Mouse (Mus musculus): ENCODE results near the gene Arel1.

Arel1 gene

DNA sequence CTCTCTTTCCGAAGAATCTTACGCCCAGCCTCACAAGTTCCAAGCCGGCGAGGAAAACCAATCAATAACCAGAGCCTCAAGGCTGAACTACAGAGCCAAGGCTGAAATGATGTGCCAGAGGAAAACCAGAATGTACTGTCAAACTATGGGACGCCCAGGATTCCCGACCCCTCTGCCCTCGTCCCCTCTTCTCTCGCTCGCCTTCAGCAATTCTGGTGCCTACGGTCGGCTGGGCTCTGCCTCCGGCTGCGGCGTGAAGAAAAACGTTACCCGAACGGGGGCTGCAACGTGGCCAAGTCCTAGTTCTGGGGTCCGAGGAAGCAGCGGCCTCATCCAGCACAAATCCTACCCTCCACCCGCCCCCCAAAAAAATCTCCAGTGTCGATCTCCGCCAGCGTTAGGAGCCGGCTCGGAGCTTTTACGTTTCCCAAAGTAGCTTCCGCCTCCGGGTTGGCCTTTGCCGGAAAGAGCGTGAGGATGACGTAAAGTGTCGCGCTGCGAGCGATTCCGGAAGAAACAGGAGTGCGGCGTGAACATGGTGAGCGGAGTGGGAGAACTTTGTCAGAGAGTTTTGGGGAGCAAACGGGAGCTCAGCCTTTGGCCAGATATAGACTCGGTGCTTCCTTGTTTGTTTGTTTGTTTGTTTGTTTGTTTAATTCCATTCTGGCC lies at the start of gene Arel1, which contains the start of gene Fcf1:
Arel1 (minus strand) TSS at position 473 of the 669 bp plus-strand sequence.
Fcf1 (plus strand) TSS at position 470 of the 669 bp plus-strand sequence.
- peak; percentile 95 for DNase-seq (ENCODE audit: low read depth, low spot score)

DNA sequence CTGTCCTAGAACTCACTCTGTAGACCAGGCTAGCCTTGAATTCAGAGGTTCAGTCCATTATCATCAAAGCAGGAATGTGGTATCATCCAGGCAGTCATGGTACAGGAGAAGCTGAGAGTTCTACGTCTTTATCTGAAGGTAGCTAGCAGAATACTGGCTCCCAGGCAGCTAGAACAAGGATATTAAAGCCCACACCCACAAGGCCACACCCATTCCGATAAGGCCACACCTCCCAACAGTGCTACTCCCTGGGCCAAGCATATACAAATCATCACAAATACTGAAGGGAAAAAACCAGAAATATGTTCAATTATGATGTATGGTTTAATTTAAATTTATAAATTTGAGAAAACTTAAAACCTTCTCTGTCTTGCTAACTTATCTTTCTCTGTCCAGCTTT lies 41.5 kb upstream of the Arel1 start:
- DNase-seq (ENCODE audit: low read depth, low spot score): peak; percentile 36

DNA sequence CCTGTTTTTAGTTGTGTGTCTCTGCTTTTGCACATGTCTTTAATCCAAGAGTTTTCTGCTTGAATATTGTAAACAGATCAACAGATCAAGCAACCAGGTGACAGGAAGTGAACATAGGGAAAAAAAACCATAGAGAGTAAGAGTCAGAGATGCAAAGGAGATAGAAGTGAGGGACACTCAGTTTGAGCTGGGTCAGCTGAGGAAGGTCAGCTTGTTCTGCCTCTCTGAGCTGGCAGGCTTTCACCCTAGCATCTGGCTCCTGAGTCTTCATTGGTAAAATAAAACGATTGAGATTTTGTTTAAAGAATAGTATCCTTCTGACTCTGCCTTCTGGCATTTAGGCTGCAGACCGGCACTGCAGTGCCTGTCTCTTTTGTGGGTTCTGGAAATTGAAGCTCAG lies 39.8 kb upstream of the Arel1 start:
- DNase-seq (ENCODE audit: low read depth, low spot score): no peak

DNA sequence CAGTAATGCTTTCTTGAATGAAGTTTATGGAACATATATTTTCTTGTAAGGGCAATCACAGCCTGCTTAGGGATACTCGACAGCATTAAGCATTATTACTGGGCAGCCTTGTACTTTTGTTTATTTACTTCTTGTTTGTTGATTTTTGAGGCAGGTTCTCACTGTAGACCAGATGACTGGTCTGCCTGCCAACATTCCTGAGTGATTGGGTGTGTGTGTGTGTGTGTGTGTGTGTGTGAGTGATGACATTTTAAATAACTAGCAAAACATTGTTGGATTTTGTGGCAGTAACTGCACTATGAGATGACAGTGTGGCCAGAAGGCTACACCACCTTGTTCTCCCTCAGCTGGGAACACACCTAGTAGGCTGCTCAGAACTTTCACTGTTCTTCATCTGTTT lies 39.1 kb upstream of the Arel1 start:
- DNase-seq (ENCODE audit: low read depth, low spot score): no peak

DNA sequence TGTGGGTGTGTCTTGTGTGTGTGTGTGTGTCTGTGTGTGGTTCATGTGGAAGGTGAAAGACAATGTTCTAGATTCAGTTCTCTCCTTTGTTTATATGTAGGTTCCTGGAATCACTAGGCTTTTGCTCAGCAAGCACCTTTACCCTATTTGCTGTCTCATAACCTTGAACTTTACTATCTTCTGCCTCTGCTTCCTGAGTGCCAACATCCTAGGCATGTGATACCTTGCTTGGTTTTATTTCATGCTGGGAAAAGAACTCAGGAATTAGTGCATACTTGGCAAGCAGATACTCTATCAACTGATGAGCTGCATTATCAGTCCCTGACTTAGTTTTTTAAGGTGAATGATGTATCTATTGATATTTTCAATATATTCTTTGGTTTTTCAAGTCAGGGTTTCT lies 36.3 kb upstream of the Arel1 start:
- no peak for DNase-seq (ENCODE audit: low read depth, low spot score)

DNA sequence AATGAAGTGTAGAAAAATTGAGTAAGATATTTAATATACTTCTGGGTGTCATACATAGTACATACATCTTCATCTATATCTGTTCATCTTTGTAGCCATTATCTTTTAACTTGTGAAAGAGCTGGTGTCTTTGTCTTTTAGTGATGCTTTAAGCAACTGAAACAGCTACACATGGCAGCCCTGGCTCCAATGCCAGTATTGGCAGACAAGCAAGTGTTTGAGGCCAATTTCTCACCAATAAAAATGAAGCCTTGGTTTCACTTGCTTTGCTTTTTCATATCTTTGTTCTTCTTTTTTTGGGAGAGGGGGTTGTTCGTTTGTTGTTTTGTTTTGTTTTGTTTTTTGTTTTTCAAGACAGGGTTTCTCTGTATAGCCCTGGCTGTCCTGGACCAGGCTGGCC lies 35.5 kb upstream of the Arel1 start:
- no peak for DNase-seq (ENCODE audit: low read depth, low spot score)

DNA sequence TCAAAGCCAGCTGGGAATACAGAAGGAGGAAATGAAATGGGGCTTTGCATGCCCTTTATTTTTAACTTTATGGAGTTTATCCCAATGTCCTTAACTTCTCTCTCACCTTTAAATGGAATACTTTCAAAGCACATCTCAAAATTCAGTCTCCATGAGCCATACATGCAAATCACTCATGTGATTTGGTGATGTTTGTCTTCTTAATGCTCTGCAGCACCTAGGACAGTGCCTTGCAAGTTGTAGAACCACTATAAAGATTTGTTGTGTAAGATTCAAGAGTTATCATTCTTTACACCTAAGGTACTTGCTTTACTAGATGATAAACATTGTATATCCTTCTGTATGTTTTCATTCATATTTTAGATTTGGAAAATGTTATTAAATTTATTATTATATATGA lies 28.4 kb upstream of the Arel1 start:
- DNase-seq (ENCODE audit: low read depth, low spot score): no peak

DNA sequence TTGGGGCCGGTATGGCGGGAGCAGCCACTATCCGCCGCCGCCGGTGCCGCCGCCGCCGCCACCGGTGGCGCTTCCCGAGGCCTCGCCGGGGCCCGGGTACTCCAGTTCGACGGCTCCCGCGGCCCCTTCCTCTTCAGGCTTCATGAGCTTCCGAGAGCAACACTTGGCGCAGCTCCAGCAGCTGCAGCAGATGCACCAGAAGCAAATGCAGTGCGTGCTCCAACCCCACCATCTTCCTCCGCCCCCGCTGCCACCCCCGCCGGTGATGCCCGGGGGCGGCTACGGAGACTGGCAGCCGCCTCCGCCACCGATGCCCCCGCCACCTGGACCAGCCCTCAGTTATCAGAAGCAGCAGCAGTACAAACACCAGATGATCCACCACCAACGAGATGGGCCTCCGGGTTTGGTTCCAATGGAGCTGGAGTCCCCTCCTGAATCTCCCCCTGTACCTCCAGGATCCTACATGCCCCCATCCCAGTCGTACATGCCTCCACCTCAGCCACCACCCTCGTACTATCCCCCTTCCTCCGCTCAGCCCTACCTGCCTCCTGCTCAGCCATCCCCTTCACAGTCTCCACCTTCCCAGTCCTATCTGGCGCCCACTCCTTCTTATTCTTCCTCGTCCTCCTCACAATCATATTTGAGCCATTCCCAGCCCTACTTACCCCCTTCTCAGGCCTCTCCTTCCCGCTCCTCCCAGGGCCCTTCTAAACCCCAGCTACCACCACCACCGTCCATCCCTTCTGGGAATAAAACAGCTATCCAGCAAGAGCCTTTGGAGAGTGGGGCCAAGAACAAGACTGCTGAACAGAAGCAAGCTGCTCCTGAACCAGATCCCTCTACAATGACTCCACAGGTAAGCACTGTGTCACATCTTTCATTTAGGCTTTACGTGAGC lies 26.1 kb upstream of the Arel1 start:
- peak; percentile 37 for DNase-seq (ENCODE audit: low read depth, low spot score)

DNA sequence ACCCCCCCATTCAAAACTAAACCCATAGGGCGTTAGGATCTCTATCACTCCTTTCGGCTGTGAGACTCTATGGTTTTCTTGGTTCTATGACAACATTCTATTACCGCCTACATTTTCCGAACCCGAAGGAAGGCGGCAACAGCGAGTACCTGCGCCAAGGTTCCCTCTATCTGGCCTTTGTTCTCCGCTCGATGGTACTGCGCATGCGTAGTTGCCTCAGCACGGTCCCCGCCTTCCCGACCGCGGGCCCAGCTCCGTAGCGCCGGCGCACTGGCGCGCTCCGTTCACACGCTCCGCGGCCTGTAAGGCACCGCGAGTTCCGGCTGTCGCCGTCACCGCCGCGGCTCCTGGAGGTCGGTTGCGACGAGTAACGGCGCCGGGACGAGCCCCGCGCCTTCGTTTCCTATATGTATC lies 25.4 kb upstream of the Arel1 start, which contains the start of gene Ylpm1:
Ylpm1 (plus strand) TSS at position 239 of the 414 bp plus-strand sequence.
- DNase-seq (ENCODE audit: low read depth, low spot score): peak; percentile 97

DNA sequence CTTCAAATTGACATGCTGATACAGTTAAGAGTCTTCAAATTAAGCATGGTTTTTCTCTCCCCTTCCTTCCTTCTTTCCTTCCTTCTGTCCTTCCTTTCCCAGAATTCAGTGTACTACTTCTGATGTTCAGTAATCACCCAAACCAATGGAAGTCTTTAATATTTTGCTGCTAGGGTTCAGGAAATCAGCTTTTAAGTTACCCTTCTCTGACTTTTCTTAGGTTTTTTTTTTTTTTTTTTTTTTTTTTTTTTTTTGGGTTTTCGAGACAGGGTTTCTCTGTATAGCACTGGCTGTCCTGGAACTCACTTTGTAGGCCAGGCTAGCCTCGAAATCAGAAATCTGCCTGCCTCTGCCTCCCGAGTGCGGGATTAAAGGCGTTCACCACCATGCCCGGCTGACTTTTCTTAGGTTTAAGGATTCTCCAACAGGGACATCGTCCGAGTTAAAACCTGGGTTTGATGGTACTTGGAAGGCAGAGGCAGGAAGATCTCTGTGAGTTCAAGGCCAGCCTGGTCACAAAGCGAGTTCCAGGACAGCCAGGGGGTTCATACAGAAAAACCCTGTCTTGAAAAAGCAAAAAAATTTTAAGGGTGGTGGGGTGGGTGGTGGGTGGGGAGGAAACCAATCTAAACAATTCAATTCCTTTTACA lies 24.5 kb upstream of the Arel1 start:
- no peak for DNase-seq (ENCODE audit: low read depth, low spot score)

DNA sequence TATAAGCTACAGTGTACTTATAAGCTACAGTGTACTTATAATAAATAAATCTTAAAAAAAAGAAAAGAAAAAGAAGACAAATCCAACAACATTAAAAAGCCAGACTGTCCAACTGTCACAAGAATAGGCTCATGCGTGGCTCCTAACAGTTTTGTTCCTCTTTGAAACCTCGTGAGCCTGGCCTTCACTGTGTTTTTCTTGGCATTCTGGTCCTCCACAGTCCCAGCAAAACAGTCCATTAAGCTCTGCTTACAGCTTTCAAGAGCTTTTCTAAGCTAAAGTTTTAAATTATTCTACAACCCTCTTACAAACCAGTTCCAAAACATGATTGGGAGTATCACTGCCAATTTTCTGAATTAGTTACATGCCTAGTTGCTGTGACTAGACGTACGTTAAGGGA lies 18.8 kb upstream of the Arel1 start:
- no peak for DNase-seq (ENCODE audit: low read depth, low spot score)

DNA sequence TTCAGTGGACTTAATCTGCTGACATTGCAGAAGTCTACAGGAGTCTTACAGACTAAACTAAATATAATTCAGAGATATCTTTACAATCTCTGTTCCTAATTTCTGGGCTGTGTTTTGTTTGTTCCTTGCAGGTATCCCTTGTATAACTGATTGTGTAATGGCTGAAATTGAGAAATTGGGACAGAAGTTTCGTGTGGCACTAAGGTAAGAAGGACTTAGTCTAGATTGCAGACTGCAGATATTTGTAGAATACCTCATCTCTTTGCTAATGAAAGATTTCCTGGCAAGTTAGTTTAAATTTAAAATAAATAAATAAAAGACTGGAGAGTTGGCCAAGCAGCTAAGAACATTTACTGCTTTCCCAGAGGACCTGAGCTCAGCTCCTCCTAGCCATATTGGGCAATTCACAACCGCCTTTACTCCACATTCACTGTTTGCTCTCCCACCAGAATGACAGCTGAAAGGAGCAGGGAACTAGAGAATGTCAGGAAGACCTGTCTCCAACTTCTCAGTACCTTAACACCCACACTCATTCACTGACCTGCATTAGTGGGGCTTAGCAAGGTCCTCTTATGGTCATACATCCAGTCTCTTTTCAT lies 8.7 kb upstream of the Arel1 start:
- DNase-seq (ENCODE audit: low read depth, low spot score): no peak

DNA sequence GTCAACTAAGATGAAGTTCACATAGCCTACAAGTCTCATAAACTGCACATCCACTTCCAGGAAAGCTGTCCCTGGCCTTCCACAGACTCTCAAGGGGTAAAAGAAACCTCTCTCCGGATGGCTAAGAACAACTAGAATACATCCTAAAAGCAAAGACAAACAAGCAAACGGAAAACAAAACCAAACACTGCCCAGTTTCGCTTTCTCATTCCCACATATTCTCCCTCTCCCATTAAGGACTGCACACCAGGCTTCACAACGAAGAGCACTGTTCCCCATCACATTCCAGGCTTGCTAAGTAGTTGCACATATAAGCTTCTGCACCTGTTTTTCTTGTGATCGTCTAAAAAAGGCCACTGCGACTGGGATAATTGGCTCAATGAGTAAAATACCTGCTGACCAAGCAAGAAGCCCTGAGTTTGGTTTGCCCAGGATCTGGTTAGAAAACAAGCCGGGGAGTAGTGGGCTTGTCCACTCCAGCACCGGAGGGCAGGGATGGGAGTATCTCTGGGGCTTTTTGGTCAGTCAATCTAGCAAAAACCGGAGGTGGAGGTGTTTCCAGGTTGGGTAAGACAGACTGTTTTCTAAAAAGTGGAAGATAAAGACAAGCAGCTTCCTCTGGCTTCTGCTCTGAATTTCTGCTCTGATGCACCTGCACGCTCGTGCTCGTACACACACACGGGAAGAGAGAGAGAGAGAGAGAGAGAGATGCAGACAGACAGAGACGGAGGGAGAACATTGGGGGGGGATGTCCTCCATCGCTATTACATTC lies 858 bp downstream of the Arel1 start:
- DNase-seq (ENCODE audit: low read depth, low spot score): peak; percentile 10

DNA sequence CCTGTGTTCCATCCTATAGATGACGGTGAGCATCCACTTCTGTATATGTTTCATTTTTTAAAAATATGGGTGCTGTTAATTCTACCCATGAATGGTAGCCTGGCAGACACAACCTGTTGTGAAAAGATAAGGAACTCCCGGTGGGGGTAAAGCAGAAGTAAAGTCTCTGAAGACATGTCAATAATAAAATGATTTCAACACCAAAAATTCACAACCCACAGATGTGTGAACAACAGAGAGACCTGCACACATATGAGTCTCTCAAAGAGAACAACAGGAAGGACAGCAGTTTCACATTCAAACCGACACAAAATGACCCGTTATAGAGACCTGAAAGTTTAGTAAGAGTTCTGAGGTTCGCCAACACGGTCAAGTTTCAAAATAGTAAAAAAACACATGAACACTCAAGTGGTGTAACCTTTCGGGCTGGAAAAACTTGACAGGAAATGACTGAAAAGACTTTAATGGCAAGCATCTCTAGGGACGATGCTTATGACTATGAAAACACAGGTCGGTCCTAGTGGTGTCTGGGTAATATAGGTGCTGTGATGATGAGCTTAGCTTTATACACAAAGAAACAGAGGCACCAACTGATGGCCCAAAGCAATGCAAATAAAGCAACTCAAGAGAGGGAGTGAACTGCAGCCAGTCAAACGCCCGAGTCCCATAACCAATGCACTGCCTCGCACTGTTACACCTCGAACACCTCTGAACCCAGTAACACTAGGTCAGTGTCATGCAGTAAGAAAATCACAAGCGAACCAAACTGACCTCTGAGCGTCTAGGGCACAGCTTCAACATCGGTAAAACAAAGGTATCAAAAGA lies 1.7 kb downstream of the Arel1 start:
- no peak for DNase-seq (ENCODE audit: low read depth, low spot score)

DNA sequence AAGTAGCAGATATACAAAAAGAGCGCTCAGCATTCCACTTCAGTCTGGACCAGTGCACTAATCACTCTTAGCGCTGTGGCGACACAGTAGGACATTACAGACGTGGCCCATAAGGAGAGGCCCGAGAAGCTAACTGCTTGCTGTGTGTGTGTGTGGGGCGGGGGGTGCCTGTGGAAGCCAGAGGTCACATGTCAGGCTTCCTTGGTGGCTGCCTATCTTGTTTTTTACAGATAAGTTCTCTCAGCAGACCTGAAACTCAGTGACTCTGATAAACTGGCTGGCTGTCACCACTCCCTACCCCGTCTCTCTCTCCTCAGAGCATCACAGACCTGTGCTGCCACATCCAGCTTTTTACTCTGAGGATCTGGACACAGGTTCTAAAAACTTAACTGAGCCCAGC lies 8.1 kb downstream of the Arel1 start:
- DNase-seq (ENCODE audit: low read depth, low spot score): no peak

DNA sequence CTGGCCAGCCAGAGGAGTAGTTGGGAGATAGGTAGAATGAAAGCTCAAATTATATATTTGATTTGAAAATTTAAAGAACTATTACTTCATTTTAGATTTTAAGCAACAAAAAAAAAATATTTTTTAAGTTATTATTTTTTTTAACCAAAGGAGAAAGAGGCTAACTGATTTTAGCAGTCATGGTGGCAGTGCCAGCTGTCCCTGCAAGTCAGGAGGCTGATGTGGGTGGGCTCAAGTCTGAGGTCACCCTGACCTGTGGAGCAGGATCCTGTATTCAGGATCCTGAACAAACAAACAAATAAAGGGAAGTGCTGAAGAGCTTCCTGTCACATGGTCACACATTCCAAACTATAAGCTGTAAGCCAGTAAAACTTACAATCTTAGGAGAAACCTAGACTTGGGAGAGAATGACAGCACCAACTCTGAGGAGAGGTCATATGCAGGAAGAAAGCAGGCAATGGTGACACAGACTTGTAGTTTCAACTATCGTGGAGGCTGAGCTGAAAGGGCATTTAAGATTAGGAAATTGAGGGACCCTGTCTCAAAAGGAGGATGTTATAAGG lies 11.8 kb downstream of the Arel1 start:
- DNase-seq (ENCODE audit: low read depth, low spot score): no peak

DNA sequence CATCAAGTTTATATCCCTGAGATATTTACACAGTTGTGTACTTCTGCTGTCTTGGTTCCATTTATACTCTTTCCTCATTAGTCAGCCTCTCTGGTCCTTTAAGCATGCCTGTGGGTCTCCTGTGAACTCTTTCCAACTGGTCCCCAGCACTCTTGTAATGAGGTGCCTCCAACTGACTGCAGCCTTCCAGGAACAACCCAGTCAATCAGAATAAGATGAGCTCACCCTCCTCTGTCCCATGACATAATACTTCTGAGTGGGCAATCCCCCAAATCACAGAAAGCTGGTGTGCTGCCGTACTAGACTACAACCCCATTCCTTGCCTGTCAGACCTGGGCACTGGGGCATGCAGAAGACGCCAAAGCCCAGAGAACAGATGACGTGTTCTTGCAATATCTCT lies 14.4 kb downstream of the Arel1 start:
- no peak for DNase-seq (ENCODE audit: low read depth, low spot score)

DNA sequence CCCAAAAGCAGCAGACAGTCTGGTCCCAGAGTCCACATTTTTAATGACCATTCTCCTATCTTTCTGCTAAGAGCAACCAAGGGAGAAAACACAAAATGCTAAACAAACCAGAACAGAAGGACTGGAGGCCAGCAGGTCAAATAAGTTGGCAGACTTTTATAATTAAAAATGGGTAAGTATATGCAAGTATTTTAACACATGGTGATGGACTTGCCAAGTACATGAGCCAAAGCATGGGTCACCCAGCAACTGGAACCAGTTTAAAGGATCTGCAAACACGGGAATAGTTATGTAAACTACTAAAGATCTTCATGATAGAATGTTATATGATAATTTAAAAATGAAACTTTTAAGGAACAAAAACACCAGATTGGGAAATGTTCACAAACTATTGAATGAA lies 18.3 kb downstream of the Arel1 start:
- DNase-seq (ENCODE audit: low read depth, low spot score): no peak

DNA sequence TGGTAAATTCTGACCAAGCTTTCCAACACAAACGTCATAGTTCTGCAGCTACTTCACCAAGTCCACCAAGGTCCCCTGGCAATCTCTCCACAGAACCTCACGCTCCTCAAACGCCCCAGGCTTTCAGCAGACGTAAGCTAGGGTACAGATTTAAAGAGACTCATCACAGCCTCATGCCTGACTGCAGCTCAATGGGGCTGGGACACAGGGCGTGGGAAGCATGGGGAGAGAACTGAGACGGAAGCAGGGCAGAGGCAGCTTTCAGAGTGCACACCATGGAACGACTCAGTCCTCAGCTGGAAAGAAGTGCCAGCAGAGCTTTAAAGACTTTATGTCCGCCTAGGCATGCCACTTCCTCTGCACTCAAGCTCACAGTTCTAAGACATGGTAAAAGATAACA lies 19.2 kb downstream of the Arel1 start:
- no peak for DNase-seq (ENCODE audit: low read depth, low spot score)

DNA sequence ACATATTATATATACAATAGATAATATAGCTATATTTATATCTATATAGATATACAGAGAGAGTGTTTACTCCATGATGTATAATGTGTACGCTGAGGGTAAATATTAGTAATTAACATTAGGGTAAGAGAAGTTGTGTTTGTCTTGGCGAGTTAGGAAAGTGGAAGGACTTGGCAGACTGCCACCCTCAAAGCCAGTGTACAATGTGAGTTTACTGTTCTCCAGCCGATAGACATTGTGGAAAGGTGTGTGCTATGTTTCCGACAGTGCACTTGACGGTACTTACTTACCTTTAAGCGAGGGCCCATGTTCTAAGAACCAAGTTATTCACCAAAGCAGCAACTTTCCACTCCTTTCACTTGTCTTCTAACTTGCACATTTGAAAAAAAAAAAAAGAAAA lies 19.9 kb downstream of the Arel1 start:
- no peak for DNase-seq (ENCODE audit: low read depth, low spot score)
